Mouse (Mus musculus) thymus, postnatal 25 days (tissue): Measurements from ENCODE around the gene Anapc5.

Source experiments
- DNase-seq: peaks from one replicate; pipeline ENCODE4 v3.0.0; 2022

Gene Anapc5

DNA sequence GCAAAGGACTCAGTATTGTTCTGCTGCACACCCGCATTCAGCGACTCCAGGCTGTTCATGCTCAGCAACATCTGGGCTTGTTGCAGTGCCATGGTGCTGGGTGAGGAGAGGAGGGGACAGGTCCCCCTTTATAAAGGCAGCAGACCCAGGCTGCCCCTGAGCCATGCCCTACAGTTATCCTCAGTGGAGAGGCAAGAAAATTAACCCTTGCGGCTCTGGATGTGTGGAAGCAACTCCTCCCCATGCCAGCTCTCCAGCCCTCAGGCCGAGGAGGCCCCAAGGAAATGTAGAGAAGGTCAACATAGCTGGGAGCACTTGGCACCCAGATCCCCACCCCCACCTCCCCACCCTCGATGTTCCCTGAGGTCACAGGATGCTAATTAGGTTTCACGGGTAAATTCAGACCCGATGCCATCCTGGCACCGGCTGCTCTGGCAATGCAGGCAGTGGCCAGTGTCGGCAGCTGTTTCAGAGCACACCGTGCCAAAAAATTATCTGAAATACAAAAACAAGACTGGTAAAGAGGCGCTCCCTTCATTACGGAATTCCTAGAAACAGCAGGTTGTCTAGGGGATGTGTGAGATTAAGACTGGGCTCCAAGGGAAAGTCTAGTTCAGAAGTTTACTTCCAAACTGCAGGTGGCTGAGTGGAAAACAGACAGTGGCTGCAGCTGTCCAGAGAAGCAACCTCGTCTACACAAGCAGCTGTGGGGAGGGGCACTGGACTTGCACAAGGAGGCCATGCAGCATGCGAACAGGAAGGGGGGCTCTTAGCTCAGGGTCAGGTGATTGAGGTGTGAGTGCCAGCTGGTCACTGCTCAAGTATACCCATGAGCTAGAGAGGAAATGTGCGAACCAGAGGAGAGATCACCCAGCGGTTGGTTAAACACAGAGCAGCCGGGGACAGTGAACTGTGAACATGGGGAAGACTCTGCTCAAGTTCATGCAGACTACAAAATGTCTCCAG, 21.5 kb downstream of the Anapc5 start:
- no peak for DNase-seq

- DNase-seq = no peak
Observed at GRCm38 (mm10) chr5:122798557-122799378, 22.4 kb downstream of the Anapc5 start.

DNA sequence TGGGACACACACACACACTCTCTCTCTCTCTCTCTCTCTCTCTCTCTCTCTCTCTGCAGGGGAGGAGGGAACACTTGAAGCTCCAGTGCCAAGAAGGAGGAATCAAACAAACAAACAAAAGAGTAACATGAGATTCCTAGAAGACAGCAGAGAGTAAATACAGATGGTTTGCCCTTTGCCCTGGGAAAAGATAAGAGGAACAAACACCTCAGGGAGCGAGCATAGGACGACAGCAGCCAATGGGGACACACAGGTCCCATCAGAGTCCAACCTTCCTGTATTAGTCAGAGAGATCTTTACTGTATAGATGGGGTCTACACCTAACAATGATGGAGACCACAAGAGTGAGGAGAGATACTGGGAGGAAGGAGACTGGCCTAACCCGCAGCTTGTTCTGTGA, 23.3 kb downstream of the Anapc5 start:
- no peak for DNase-seq

DNA sequence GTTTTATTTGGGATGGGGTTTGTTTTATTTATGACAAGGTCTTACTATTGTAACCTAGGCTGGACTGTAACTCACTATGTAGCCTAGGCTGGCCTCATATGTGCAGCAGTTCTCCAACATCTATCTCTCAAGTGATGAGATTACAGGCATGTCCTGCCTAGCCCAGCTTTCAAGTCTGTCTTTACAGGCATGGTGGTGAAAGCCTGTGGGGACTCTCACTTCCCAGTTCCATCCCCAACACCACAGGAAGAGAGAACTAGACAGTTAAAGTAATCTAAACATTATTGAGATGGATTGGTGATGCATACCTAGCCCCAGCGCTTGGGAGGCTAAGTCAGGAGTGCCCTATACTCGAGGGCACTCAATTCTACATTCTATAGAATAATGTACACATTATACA, 32.4 kb downstream of the Anapc5 start:
- no peak for DNase-seq

- DNase-seq = no peak
Observed at GRCm38 (mm10) chr5:122786035-122786819, 34.9 kb downstream of the Anapc5 start.

DNA sequence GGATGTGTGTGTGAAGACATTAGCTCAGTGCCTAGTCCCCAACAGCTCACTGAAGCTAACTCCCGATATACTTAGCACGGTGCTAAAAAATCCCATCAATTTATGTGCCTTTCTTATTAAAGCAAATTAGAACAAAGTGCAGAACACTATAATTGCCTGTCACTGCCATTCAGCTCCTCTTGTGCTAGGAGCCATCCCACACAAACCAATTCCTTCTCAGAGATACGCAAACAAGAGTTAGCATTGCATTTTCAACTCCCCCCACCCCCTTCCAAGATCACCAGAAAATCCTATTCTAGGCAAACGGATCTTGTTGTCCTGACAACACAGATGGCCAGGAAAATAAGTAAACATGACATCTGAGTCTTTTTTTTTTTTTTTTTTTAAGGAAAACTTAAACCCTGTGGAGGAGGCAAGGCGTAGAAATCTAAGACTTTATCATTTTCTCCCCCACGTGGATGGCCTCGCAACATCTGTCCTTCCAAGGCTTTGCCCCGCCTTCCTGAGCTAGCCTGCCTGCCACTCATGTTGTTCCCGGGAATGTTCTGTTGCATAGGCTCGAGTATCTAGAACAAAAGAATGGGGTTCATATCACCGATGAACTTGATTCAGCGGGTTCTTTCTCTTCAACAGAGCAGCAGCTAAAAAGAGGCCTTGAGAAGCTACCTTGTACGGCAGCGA, 37.3 kb downstream of the Anapc5 start:
- no peak for DNase-seq

DNA sequence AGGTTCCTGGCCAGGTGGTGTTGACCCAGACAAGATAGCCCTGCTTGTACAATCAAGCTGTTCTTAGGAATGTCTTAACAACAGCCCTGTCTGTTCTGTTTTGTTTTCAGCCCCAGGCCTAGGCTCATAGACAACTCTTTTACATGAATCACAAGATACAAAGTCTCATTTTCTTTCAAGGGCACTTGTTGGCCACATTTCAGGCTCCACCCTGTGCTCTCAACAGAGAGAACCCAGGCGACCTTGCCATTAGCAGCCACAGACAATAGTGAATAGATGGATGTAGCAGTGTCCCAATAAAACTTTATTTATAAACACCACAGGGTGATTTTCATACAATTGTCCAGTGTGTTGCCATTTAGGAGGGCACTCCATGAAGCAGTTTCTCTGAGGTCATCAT, 39.1 kb downstream of the Anapc5 start:
- DNase-seq = no peak

DNA sequence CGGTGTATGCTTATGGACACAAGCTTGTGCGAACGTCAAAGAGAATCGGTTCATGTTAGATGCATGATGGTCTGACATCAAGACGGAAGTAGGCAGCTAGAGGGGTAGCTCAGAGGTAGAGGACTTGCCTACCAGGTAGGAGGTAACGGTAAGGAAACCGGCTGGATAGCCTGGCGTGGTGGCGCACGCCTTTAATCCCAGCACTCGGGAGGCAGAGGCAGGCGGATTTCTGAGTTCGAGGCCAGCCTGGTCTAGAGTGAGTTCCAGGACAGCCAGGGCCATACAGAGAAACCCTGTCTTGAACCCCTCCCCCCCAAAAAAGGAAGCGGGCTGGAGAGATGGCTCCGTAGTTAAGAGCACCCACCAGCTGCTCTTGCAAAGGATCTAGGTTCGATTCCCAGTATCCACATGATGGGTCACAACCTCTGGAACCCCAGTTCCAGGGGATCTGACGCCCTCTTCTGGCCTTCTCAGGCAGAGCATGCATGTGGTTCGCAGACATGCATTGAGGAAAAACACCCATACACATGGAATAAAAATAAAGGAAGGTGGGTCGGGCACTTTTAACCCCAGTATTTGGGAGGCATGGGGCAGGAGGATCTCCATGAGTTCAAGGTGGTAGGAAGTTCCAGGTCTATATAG, 40.2 kb downstream of the Anapc5 start:
- DNase-seq = no peak

DNA sequence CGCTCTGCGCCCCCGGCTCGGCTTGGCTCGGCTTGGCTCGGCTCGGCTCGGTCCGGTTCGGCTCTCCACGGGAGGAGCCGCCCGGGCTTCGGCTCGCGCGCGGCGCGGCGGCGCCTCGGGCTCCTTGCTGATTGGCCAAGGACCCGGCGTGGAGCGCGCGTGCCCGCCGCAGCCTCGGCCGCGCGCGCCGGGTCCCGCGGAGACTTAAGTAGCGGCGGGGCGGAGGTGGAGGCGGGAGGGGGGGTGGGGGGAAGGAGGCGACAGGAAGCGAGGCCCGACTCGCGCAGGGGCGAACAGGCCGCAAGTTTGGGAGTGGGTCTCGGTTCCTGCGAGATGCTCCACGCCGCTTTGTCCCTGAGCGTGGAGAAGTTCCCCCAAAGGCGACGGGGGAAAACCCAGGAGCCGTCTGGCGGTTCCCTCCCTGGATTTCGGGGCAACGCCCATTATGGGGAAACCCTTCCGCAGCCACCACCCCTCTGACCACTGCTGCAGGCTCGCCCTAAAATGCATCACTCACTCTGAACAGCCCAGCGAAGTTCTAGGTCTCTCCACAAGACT, 41.8 kb downstream of the Anapc5 start, which contains the start of gene Camkk2:
TSS of gene Camkk2 (minus strand) at position 133 of the 558 bp plus-strand sequence.
- peak; percentile 78 for DNase-seq

DNA sequence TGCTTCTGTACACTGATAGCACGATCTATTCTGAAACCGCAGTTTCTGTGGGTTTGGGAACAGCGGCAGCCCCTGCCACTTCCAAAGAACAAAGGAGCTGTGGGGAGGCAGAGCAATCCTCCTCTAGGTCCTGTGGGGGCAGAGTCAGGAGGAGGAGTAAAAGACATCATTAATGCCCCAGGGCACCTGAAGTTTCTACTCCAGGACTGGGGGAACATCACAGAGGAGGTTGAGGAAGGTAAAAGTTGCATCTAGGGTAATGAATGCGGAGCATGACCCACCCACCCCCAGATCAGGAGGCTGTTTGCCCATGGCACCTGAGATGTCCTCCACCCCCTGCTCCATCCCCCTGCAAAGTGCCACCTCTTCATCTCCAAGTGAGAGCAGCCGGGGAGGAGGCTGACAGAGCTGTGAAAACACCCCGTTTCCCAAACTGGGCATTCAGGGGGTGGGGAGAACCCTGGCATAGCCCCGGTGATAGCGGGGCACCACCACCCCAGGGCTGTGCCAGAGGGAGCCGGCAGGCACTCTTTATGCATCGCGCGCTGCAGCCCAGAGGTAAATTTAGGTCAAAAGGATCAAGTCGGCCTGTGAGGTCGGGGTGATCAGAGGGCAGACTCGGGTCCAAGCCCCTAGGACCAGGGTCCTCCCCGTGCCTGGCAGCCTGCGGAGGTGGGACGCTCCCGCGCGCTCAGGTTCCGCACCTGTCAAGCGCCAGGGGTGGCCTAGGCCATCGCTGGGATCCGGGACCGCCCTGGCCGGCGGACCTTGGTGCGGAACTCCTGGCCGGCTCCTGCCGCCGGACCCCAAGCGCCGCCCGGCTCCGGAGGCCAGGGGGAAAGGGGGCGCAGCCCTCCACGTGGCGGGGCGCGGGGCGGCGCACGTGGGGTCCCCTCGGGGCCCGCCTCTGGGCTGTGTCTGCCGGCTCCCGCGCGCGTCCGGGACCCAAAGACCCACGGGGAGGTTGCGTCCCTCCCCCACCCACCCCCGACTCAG, 42.6 kb downstream of the Anapc5 start:
- DNase-seq = peak; percentile 14

DNA sequence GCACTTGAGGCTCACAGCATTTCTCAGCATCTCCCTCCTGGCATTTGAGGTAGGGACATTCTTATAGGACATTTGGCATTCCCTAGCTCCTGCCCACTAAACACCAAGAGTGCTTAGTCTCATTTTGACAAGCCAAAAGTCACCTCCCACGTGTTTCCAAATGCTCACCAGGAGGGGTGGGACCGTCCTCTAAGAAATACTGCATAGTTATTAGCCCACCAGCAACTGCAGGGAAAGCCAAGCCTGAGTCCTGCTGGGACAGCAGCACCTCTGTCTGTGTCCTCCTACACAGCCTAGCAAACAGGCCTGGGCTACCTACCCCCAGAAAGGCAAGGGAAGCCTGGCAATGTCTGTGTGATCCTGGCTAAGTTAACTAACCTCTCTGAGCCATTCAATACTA, 43.8 kb downstream of the Anapc5 start:
- DNase-seq = no peak

- no peak for DNase-seq
Observed at GRCm38 (mm10) chr5:122775646-122776286, 45.4 kb downstream of the Anapc5 start.

GRCm38 (mm10) chr5:122774743-122775611, 46.2 kb downstream of the Anapc5 start:
- no peak for DNase-seq

DNA sequence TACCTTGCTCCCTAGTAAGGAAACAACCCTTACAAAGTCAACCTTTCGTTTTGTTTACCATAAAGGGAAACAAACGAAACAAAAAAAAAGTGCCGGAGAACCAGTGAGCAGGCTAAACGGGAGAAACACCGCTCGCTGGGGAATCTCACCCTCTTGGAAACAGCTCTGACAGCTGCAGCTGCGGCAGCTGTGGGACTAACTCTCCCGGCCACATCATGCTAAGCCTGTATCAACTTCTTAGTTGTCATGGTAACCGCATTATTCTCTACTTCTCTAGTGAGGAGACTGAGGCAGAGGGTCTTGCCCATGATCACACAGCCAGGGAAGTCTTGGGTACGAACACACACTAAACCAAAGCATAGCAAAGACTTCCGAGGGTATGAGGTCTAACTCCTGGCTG, 47.4 kb downstream of the Anapc5 start:
- no peak for DNase-seq

DNA sequence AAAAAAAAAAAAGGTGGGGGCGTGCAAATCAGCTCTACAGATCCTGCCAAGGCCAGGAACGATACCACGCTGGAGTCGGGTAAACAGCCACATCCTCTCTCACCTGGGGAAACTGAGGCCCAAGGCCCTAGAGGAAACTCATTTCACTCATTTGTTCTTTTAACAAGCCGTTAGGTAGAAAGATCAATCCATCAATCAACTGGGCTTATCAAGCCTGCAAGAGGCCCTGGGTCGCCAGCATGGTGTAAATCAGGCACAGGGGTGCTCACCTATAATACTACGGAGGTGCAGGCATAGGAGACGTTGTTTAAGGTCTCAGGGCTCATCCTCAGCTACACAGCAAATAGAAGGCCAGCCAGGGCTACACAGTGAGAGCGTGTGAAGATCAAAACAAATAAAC, 49.7 kb downstream of the Anapc5 start:
- no peak for DNase-seq

DNA sequence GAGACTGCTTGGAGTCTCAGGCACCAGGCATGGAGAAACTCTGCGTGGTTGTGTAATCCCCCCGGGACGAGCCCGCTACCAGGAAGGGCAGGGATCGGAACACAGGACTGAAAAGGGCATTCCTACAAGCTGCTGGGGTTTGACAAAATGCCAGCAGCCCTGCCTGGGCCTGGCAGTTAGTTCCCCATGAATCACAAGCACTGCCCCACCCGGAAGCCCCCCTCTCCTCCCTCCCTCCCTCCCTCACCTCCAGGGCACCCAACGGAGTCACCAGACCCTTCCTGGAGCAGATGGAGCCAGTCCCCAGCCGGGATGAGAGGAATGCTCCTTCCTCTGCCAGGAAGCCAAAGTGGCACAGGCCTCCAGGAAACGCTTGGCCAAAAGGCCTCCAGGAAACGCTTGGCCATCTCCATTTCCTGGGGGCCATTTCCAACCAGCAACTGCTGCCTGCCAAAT, 50.3 kb downstream of the Anapc5 start:
- DNase-seq = peak; percentile 36

DNA sequence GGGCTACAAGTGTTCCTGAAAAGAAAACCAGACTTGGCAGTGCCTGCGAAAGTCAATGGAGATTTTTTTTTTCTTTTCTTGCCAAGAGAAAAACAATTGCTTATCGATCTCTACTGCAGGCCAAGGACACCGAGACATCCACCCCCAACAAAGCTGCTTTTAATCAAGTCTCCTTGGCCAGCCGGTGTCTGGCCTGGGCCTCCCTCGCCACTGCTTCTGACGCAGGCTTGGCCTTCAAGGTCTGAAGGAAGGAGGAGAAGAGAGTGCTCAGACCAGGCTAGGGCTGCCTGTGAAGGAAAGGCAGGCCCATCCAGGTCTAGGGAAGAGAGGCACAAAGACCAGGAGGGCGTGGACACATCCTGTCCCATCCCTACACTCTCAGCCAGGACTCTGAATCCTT, 50.8 kb downstream of the Anapc5 start:
- no peak for DNase-seq

DNA sequence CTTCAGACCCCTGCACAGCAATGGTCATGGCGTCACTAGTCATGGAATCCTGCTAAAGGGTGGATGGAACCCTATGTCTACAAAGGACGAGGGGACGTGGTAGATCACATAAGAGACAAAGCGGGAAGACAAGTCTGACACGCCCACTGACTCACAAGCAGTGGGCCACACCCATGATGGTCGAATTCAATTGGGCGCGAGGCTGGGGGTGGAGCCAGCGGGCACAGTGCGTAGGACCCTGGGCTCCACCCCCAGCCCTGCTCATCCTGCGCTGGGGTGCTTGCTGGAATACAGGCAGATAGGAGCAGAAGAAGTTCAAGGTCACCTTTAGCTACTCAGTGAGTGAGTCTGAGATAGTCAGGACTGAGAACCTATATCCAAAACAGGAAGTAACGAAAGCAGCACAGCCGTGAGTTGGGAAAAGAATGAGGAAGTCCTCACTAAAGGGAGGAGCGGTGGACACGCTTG, 52.0 kb downstream of the Anapc5 start:
- DNase-seq = no peak
